ENCODE assay signal across 30 mouse cellular contexts in the genomic region with DNA sequence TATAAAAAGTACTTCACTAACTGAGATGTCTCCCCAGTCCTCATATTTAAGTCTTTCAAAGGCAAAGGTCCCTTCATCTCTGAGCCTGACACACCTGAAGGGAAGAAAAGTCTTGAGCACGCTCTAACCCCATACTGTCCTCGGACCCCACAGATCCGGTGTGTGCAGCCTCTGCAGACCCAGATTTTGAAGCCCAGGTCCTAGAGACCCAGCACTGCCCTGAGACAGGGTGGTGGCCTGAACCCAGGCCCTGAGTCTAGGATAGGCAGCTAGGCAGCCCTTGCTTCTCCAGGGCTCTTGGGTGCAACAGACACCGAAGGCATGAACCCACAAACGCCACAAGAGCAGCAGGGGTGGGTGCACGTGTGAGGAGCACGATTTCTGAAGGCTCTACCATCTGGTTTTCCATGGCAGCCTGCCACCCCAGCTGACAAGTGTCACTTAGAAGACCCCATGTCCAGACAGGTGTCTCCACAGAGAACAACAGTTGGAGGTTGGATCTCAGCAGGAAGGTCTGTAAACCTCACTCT. TPM values are rescaled to one million over a fixed set of nuclear protein-coding genes. Genes with fewer than 3 reads are reported as not detected.
DNase-seq lines count a peak whose midpoint lies in the region; ATAC-seq and TF ChIP-seq lines count a peak whose summit lies in the region.
"Had no signal": no experiment of that assay in that cellular context is flagged by ENCODE, and none has a peak within 500 bp of the region (broad histone marks: within the 10 kb centered on the region; RNA-seq: fewer than 3 reads in every experiment).

No protein-coding gene starts in this region.

- intact Hi-C loops in left cerebral cortex, adult 2 months (cut with DNase I), result no loop called here

- ATAC-seq in limb, embryonic 15.5 days (ENCODE audit: insufficient number of reproducible peaks, low FRiP score, low TSS enrichment, low read depth), result peak; percentile 66; the same call in 1 of the 2 replicates
- ATAC-seq: forebrain, embryonic 14.5 days; Patski had no signal

- no peaks in the 10 kb centered on the region for H3K9me3 ChIP-seq in limb, embryonic 15.5 days
- H3K9me3 ChIP-seq in limb, embryonic 10.5 days (replicated peaks), result no peaks in the 10 kb centered on the region
- H3K9me3 ChIP-seq: embryonic facial prominence, embryonic 13.5 days; embryonic facial prominence, embryonic 15.5 days; forebrain, embryonic 10.5 days; forebrain, embryonic 12.5 days; G1E had no signal

- H3K4me3 ChIP-seq in limb, embryonic 15.5 days, result no peak overlapping the region
- no peak overlapping the region for H3K4me3 ChIP-seq in limb, embryonic 10.5 days
- no peak overlapping the region for H3K4me3 ChIP-seq in left cerebral cortex, adult 2 months
- H3K4me3 ChIP-seq: embryonic facial prominence, embryonic 13.5 days; embryonic facial prominence, embryonic 15.5 days; erythroblast, embryonic 14.5 days; forebrain, embryonic 10.5 days; forebrain, embryonic 12.5 days had no signal

- no peaks in the 10 kb centered on the region for H3K36me3 ChIP-seq in limb, embryonic 15.5 days
- no peaks in the 10 kb centered on the region for H3K36me3 ChIP-seq in limb, embryonic 10.5 days
- H3K36me3 ChIP-seq: embryonic facial prominence, embryonic 13.5 days; embryonic facial prominence, embryonic 15.5 days; forebrain, embryonic 10.5 days; forebrain, embryonic 12.5 days; G1E had no signal

- WGBS in limb, embryonic 15.5 days, result 79% methylated on average over 7 of the region's 7 CpGs
- 89% methylated on average over 7 of the region's 7 CpGs for whole genome bisulfite sequencing in limb, embryonic 10.5 days

- H3K9ac ChIP-seq in limb, embryonic 15.5 days, result no peak overlapping the region
- H3K9ac ChIP-seq: embryonic facial prominence, embryonic 13.5 days; embryonic facial prominence, embryonic 15.5 days; forebrain, embryonic 12.5 days had no signal

- H3K27ac ChIP-seq in limb, embryonic 15.5 days, result no peak overlapping the region
- H3K27ac ChIP-seq in limb, embryonic 10.5 days, result no peak overlapping the region
- no peak overlapping the region for H3K27ac ChIP-seq in left cerebral cortex, adult 2 months
- H3K27ac ChIP-seq: embryonic facial prominence, embryonic 13.5 days; embryonic facial prominence, embryonic 15.5 days; forebrain, embryonic 10.5 days; forebrain, embryonic 12.5 days had no signal

- no peak overlapping the region for H3K4me2 ChIP-seq in limb, embryonic 15.5 days
- H3K4me2 ChIP-seq: embryonic facial prominence, embryonic 13.5 days; embryonic facial prominence, embryonic 15.5 days; forebrain, embryonic 12.5 days had no signal

- H3K27me3 ChIP-seq in limb, embryonic 15.5 days, result no peaks in the 10 kb centered on the region
- H3K27me3 ChIP-seq in limb, embryonic 10.5 days (ENCODE audit: low read depth, poor library complexity, severe bottlenecking), result no peaks in the 10 kb centered on the region
- H3K27me3 ChIP-seq: CH12.LX; embryonic facial prominence, embryonic 13.5 days; embryonic facial prominence, embryonic 15.5 days; forebrain, embryonic 12.5 days had no signal

- DNase-seq in limb, embryonic 10.5 days (ENCODE audit: low spot score), result no peak
- DNase-seq in thymus, postnatal 0 days (ENCODE audit: low spot score), result peak; percentile 68
- no peak for DNase-seq in thymus, adult 18-20 months
- peak; percentile 52 for DNase-seq in thymus, postnatal 14 days
- peak; percentile 45 for DNase-seq in thymus, postnatal 4 days
- DNase-seq in left cerebral cortex, adult 2 months (ENCODE audit: extremely low spot score in 1 of 2, low spot score in 2 of 2), result no peak
- no peak for DNase-seq in ovary, adult 18-20 months (ENCODE audit: low spot score)
- DNase-seq: adrenal gland, adult 8-10 months; adrenal gland, postnatal 14 days; adrenal gland, postnatal 36 days; B cell, adult 2 months; cerebellum, adult 11-12 months; cerebellum, adult 2 months; cerebellum, adult 9-10 months; cerebellum, postnatal 36 days; embryo, embryonic 11 days had no signal

- no peak for TF ChIP-seq CTCF in left cerebral cortex, adult 2 months (IDR thresholded peaks at IDR 0.05)

- no peaks in the 10 kb centered on the region for H3K4me1 ChIP-seq in limb, embryonic 15.5 days
- peaks cover 13% of the 10 kb centered on the region for H3K4me1 ChIP-seq in limb, embryonic 10.5 days
- H3K4me1 ChIP-seq: forebrain, embryonic 12.5 days had no signal

RNA-seq across cellular contexts. Expression of a gene that starts 2.9 kb away (rescaled TPM):
- polyA plus RNA-seq in limb, embryonic 15.5 days (2015; fragmentation: Nextera tagmentation; extraction: Ambion mirVana), result 12.3 and 14.1 TPM in 2 replicates
- polyA plus RNA-seq in limb, embryonic 10.5 days (2016; fragmentation: Nextera tagmentation; extraction: Ambion mirVana), result 3.2 and 4.4 TPM in 2 replicates
- 23.0 and 23.7 TPM in 2 replicates for polyA plus RNA-seq in thymus, postnatal 0 days (2015; fragmentation: Nextera tagmentation; extraction: Ambion mirVana)
- total RNA-seq in left cerebral cortex, adult 2 months (2021), result 10 to 100 TPM; 10.0 to 10.3 TPM

RNA-seq across cellular contexts. Expression of a gene that starts 21.4 kb away (rescaled TPM):
- polyA plus RNA-seq in limb, embryonic 15.5 days (2015; fragmentation: Nextera tagmentation; extraction: Ambion mirVana), result 37.0 and 41.1 TPM in 2 replicates
- polyA plus RNA-seq in limb, embryonic 10.5 days (2016; fragmentation: Nextera tagmentation; extraction: Ambion mirVana), result 4.3 and 4.4 TPM in 2 replicates
- 662 and 779 TPM in 2 replicates for polyA plus RNA-seq in thymus, postnatal 0 days (2015; fragmentation: Nextera tagmentation; extraction: Ambion mirVana)
- total RNA-seq in left cerebral cortex, adult 2 months (2021), result 1 to 10 TPM in 1 of 2 experiments, under 1 TPM in 1; 0.98 to 3.9 TPM
- polyA plus RNA-seq: Patski had no signal

RNA-seq across cellular contexts. Expression of a gene that starts 49.5 kb away (rescaled TPM):
- polyA plus RNA-seq in limb, embryonic 15.5 days (2015; fragmentation: Nextera tagmentation; extraction: Ambion mirVana), result 0.04 TPM in 1 of 2 replicates, not detected in the other
- not detected in 2 replicates for polyA plus RNA-seq in limb, embryonic 10.5 days (2016; fragmentation: Nextera tagmentation; extraction: Ambion mirVana)
- 0.03 and 0.05 TPM in 2 replicates for polyA plus RNA-seq in thymus, postnatal 0 days (2015; fragmentation: Nextera tagmentation; extraction: Ambion mirVana)
- total RNA-seq in left cerebral cortex, adult 2 months (2021), result 10 to 100 TPM; 20.8 to 22.9 TPM
- total RNA-seq: CH12.LX; common myeloid progenitor, adult 5-6 weeks had no signal
- polyA plus RNA-seq: activated CD4-positive, CD25-positive, alpha-beta regulatory T cell, adult 4 months; CD4-positive, CD25-positive, alpha-beta regulatory T cell, adult 4 months; embryonic facial prominence, embryonic 11.5 days; embryonic facial prominence, embryonic 13.5 days; embryonic facial prominence, embryonic 15.5 days; erythroblast, embryonic 14.5 days; G1E had no signal

Comparison
In these comparisons a context has a peak if more than half of its experiments do, and no peak if none do; other contexts are left out.
1. DNase-seq: peak in thymus, postnatal 0 days (single experiment), thymus, postnatal 14 days (single experiment) and thymus, postnatal 4 days (single experiment); none in limb, embryonic 10.5 days (single experiment), thymus, adult 18-20 months (0 of 2), left cerebral cortex, adult 2 months (0 of 2) and ovary, adult 18-20 months (single experiment).
2. RNA of a gene that starts 21.4 kb away (polyA plus RNA-seq): 662 to 779 TPM in thymus, postnatal 0 days; 37.0 to 41.1 TPM in limb, embryonic 15.5 days and 4.3 to 4.4 TPM in limb, embryonic 10.5 days; every median in the first group is over 10 times any median in the second.